Mouse (Mus musculus) ES-E14 (cell line): Measurements from ENCODE around the gene Tgfbr3. TPM values are rescaled to one million over a fixed set of nuclear protein-coding genes. Genes with fewer than 3 reads are reported as not detected.

ENCODE experiments used
- DNase-seq: peaks from one replicate; pipeline ENCODE4 v3.0.0-alpha.2; 2013; ENCODE audit warnings: low read depth, low spot score
- H3K27ac ChIP-seq: 2 replicates; pipeline ENCODE4 v1.5.1; 2012; ENCODE audit warnings: low read depth, mild to moderate bottlenecking, low read length, moderate library complexity, mixed read lengths; ENCODE audit not compliant: poor library complexity, insufficient read depth, severe bottlenecking
- H3K36me3 ChIP-seq: 2 replicates; pipeline ENCODE4 v1.6.1; 2012; ENCODE audit warnings: mild to moderate bottlenecking, low read length, moderate library complexity, mixed read lengths; ENCODE audit not compliant: control insufficient read depth, poor library complexity, insufficient read depth, severe bottlenecking
- H3K4me1 ChIP-seq, 2 experiments: fragments of 150-350 bp in 1 of 2; sonication (generic) in 1 of 2; 2 replicates each; pipeline ENCODE4 v1.6.1; 2012; ENCODE audit warnings: low read length in 2 of 2, mild to moderate bottlenecking in 1 of 2, mixed read lengths in 1 of 2; ENCODE audit not compliant: control insufficient read depth in 2 of 2, insufficient read depth in 2 of 2, poor library complexity in 1 of 2
- H3K4me3 ChIP-seq, 2 experiments: fragments of 150-350 bp in 1 of 2; sonication (generic) in 1 of 2; 2 replicates each; pipeline ENCODE4 v1.5.1; 2012; ENCODE audit warnings: low read length in 2 of 2, low read depth in 1 of 2, mild to moderate bottlenecking in 1 of 2, mixed read lengths in 1 of 2; ENCODE audit not compliant: insufficient read depth in 1 of 2, poor library complexity in 1 of 2, severe bottlenecking in 1 of 2
- H3K9ac ChIP-seq: 2 replicates; pipeline ENCODE4 v1.6.1; 2012; ENCODE audit warnings: low read depth, mild to moderate bottlenecking, low read length, mixed read lengths; ENCODE audit not compliant: poor library complexity, insufficient read depth, severe bottlenecking
- H3K9me3 ChIP-seq: fragments of 150-350 bp; sonication (generic); 2 replicates; pipeline ENCODE4 v1.6.1; 2012; ENCODE audit warnings: low read depth, mild to moderate bottlenecking, low read length; ENCODE audit not compliant: control insufficient read depth, insufficient read depth
- CHD2 ChIP-seq: IDR thresholded peaks from 2 replicates; pipeline ENCODE4 v1.6.1; 2014; ENCODE audit warnings: mild to moderate bottlenecking, low read depth, low read length, inconsistent platforms
- HCFC1 ChIP-seq: IDR thresholded peaks from 2 replicates; pipeline ENCODE4 v1.6.1; 2012; ENCODE audit warnings: low read length, inconsistent platforms, borderline replicate concordance; ENCODE audit not compliant: insufficient read depth
- MAFK ChIP-seq: IDR thresholded peaks from 2 replicates; pipeline ENCODE4 v1.6.1; 2014; ENCODE audit warnings: mild to moderate bottlenecking, low read depth, low read length, inconsistent platforms; ENCODE audit not compliant: insufficient read depth
- ZC3H11A ChIP-seq: IDR thresholded peaks from 2 replicates; pipeline ENCODE4 v1.6.1; 2012; ENCODE audit warnings: low read depth, mild to moderate bottlenecking, inconsistent platforms, low read length, borderline replicate concordance
- ZNF384 ChIP-seq: IDR thresholded peaks from 2 replicates; pipeline ENCODE4 v1.6.1; 2012; ENCODE audit warnings: low read depth, low read length, inconsistent platforms
- in situ Hi-C, 2 experiments: fragments of 600-800 bp; cut with MboI; formaldehyde crosslinking; loops; one replicate each; pipeline ENCODE4 v1.15.1; 2025; ENCODE audit warnings: low sequenced_read_pairs in 2 of 2, inconsistent platforms in 1 of 2; ENCODE audit not compliant: unreplicated experiment in 2 of 2
- total RNA-seq: library from RNA; depleted of rRNA; stranded (reverse); fragments of 300-350 nt; gene quantifications from 2 replicates; pipeline ENCODE4 v1.2.3, GENCODE M21; 2012

Tgfbr3 gene
- total RNA-seq, 1 experiment, result 3.1 TPM

GRCm38 (mm10) chr5:107260708-107261495, 28.5 kb downstream of the Tgfbr3 start:
- TF ChIP-seq ZNF384, result no peak
- TF ChIP-seq HCFC1, result no peak
- TF ChIP-seq ZC3H11A, result no peak
- TF ChIP-seq MAFK, result no peak
- TF ChIP-seq CHD2, result no peak
- DNase-seq, result no peak
- in situ Hi-C loops, result no loop called here
- Histone ChIP-seq H3K9me3 (no peaks in the 10 kb centered on the region), H3K4me3 (no peak overlapping the region), H3K36me3 (no peaks in the 10 kb centered on the region), H3K9ac (no peak overlapping the region), H3K27ac (no peak overlapping the region), H3K4me1 (no peaks in the 10 kb centered on the region)

DNA sequence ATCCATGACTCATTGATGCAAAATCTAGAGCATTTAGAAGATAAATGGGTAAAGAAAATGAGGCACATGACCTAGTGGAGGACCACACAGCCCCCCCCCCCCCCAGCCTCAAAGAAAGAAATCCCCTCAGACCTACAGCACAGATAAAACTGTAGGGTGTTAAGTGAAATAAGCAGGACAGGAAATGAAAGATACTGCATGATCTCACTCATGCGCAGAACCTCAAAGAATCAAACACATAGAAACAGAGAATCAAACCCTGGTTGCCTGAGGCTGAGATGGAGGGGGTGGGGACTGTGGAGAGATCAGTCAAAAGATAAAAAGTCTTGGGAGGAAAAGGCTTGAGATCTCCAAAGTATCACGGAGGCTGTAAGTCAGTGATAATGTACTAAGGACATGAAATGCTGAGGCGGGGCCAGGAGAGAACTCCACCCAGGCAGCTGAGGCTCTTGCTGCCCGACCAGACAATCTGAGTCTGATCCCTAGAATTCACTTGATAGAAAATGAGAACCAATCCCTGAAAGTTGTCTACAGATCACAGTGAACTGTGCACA, 29.9 kb downstream of the Tgfbr3 start:
- in situ Hi-C loops, result no loop called here

DNA sequence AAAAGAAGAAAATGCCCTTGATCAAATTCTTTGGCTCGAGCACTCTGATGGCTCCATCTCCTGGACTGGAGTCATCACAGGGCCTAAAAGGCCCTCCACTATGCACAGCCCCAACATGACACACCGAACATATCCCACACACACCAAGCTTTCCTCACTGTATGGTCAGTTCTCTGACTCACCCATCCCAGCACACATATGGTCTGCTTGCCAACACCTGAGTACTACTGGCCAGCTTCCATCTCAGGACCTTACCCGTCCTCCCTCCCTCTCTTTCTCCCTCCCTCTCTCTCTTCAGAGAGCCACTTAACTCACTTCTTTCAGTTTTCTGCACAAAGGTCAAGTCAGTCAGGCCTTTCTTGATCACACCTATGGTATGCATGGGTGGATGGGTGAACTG, 36.0 kb downstream of the Tgfbr3 start:
- Histone ChIP-seq H3K9me3 (peaks cover 4% of the 10 kb centered on the region; the same call in 1 of the 2 replicates), H3K4me3 (no peak overlapping the region), H3K4me1 (peaks cover 0 to 3% of the 10 kb centered on the region in 2 experiments; a peak in 1 of 4 replicates), H3K9ac (no peak overlapping the region), H3K27ac (no peak overlapping the region), H3K36me3 (no peaks in the 10 kb centered on the region)
- DNase-seq, result no peak
- in situ Hi-C loops, result no loop called here
- TF ChIP-seq CHD2 (no peak), HCFC1 (no peak), ZNF384 (no peak)

More for the DNA sequence above, 29.9 kb downstream of the Tgfbr3 start:
- Histone ChIP-seq H3K4me3 (no peak overlapping the region), H3K9ac (no peak overlapping the region), H3K27ac (no peak overlapping the region), H3K9me3 (peaks cover 4% of the 10 kb centered on the region; the same call in 1 of the 2 replicates), H3K4me1 (no peaks in the 10 kb centered on the region), H3K36me3 (no peaks in the 10 kb centered on the region)
- TF ChIP-seq MAFK, result no peak
- TF ChIP-seq CHD2, result no peak
- TF ChIP-seq HCFC1, result no peak
- TF ChIP-seq ZC3H11A, result no peak
- TF ChIP-seq ZNF384, result no peak
- DNase-seq, result no peak

GRCm38 (mm10) chr5:107252435-107252834, 37.0 kb downstream of the Tgfbr3 start:
- Histone ChIP-seq H3K36me3 (no peaks in the 10 kb centered on the region), H3K27ac (no peak overlapping the region), H3K9ac (no peak overlapping the region), H3K9me3 (peaks cover 4% of the 10 kb centered on the region; the same call in 1 of the 2 replicates), H3K4me1 (peaks cover 0 to 3% of the 10 kb centered on the region in 2 experiments; a peak in 1 of 4 replicates), H3K4me3 (no peak overlapping the region)
- in situ Hi-C loops, result no loop called here
- DNase-seq, result no peak
- no peak for TF ChIP-seq ZNF384
- no peak for TF ChIP-seq HCFC1
- no peak for TF ChIP-seq ZC3H11A
